Mouse (Mus musculus) naive thymus-derived CD4-positive, alpha-beta T cell, adult 2 months (primary cell): ENCODE measurements around the gene Gm20481.
A peak's percentile ranks its signal among the peaks of the same experiment; 100 is the strongest.
"Not testable (repeated sequence)": the region's sequence is repeated elsewhere in the genome, so short reads cannot be mapped to it uniquely, and the experiment has no call there.

ENCODE experiments used
- DNase-seq: peaks from one replicate; pipeline ENCODE4 v3.0.0-alpha.2; 2011; ENCODE audit warnings: low read depth

The Gm20481 gene

GRCm38 (mm10) chr17:34975581-34976492 lies 6.1 kb downstream of the Gm20481 start:
- no peak for DNase-seq

GRCm38 (mm10) chr17:34977000-34977399 lies 7.3 kb downstream of the Gm20481 start:
- DNase-seq = no peak

GRCm38 (mm10) chr17:34978239-34978638 lies 8.5 kb downstream of the Gm20481 start:
- DNase-seq = no peak

GRCm38 (mm10) chr17:34979631-34980030 lies 9.9 kb downstream of the Gm20481 start:
- no peak for DNase-seq

- peak; percentile 79 for DNase-seq
These were observed 10.9 kb downstream of the Gm20481 start for GRCm38 (mm10) chr17:34980655-34981054.

GRCm38 (mm10) chr17:34981690-34982180 lies 12.0 kb downstream of the Gm20481 start, which contains the start of gene Lsm2:
Lsm2 (plus strand) TSS chr17:34981862.
- peak; percentile 96 for DNase-seq

- DNase-seq = no peak
These were observed 12.6 kb downstream of the Gm20481 start for GRCm38 (mm10) chr17:34982328-34982727.

GRCm38 (mm10) chr17:34984218-34984617 lies 14.5 kb downstream of the Gm20481 start:
- DNase-seq = peak; percentile 75

- DNase-seq = no peak
These were observed 25.0 kb downstream of the Gm20481 start for GRCm38 (mm10) chr17:34994751-34995150.

GRCm38 (mm10) chr17:34995192-34995591 lies 25.5 kb downstream of the Gm20481 start:
- DNase-seq = not testable (repeated sequence)

GRCm38 (mm10) chr17:34995927-34996326 lies 26.2 kb downstream of the Gm20481 start:
- DNase-seq = not testable (repeated sequence)

GRCm38 (mm10) chr17:34996411-34997141 lies 26.9 kb downstream of the Gm20481 start:
- DNase-seq = no peak

- no peak for DNase-seq
These were observed 27.4 kb downstream of the Gm20481 start for GRCm38 (mm10) chr17:34997142-34997483.

GRCm38 (mm10) chr17:34998526-34999430 lies 29.1 kb downstream of the Gm20481 start:
- DNase-seq = no peak

GRCm38 (mm10) chr17:34999871-35000716 lies 30.4 kb downstream of the Gm20481 start:
- peak; percentile 61 for DNase-seq

GRCm38 (mm10) chr17:35000717-35001451 lies 31.2 kb downstream of the Gm20481 start, which contains the start of gene Vars:
Vars (plus strand) TSS chr17:35000987.
- DNase-seq = peak; percentile 92

- DNase-seq = peak; percentile 69
These were observed 31.9 kb downstream of the Gm20481 start for GRCm38 (mm10) chr17:35001452-35002152.

GRCm38 (mm10) chr17:35002153-35002865 lies 32.6 kb downstream of the Gm20481 start:
- peak; percentile 42 for DNase-seq
